Mouse (Mus musculus) embryonic facial prominence, embryonic 14.5 days (tissue): ENCODE results near the gene Hoxd1. TPM values are rescaled to one million over a fixed set of nuclear protein-coding genes. Genes with fewer than 3 reads are reported as not detected.
A peak's percentile ranks its signal among the peaks of the same experiment; 100 is the strongest.

Experiments used
- ATAC-seq: fragments of 200-750 bp; cut with Nextera tagmentation; 2 replicates; pipeline ENCODE4 v1.8.0; 2017; ENCODE audit warnings: low read depth, moderate number of reproducible peaks, moderate TSS enrichment
- DNase-seq: peaks from one replicate; pipeline ENCODE4 v3.0.0-alpha.2; 2015; ENCODE audit warnings: low spot score
- H3K27ac ChIP-seq: fragments of 300-500 bp; sonication (generic); replicated peaks from 2 replicates; pipeline ENCODE4 v1.5.1; 2014; ENCODE audit warnings: low read depth, mild to moderate bottlenecking, low read length, moderate library complexity
- H3K27me3 ChIP-seq: fragments of 300-500 bp; sonication (generic); replicated peaks from 2 replicates; pipeline ENCODE4 v1.6.1; 2014; ENCODE audit warnings: low read length; ENCODE audit not compliant: control insufficient read depth, insufficient read depth
- H3K36me3 ChIP-seq: fragments of 300-500 bp; sonication (generic); 2 replicates; pipeline ENCODE4 v1.6.1; 2014; ENCODE audit warnings: low read length, mixed read lengths; ENCODE audit not compliant: control insufficient read depth, insufficient read depth
- H3K4me1 ChIP-seq: fragments of 300-500 bp; sonication (generic); 2 replicates; pipeline ENCODE4 v1.6.1; 2014; ENCODE audit warnings: antibody characterized with exemption, low read length; ENCODE audit not compliant: control insufficient read depth, insufficient read depth
- H3K4me2 ChIP-seq: fragments of 300-500 bp; sonication (generic); 2 replicates; pipeline ENCODE4 v1.6.1; 2014; ENCODE audit warnings: low read depth, mild to moderate bottlenecking, low read length, moderate library complexity, mixed read lengths
- H3K4me3 ChIP-seq: fragments of 300-500 bp; sonication (generic); 2 replicates; pipeline ENCODE4 v1.5.1; 2014; ENCODE audit warnings: low read depth, mild to moderate bottlenecking, low read length
- H3K9ac ChIP-seq: fragments of 300-500 bp; sonication (generic); 2 replicates; pipeline ENCODE4 v1.6.1; 2014; ENCODE audit warnings: low read depth, mild to moderate bottlenecking, low read length, moderate library complexity, mixed read lengths
- H3K9me3 ChIP-seq: fragments of 300-500 bp; sonication (generic); 2 replicates; pipeline ENCODE4 v1.6.1; 2016; ENCODE audit warnings: low read length; ENCODE audit not compliant: control insufficient read depth
- WGBS: fragments of 180-500 bp; shearing (Covaris S2); extraction: QIAGEN DNeasy Blood & Tissue Kit; methylation state at CpG from one replicate; pipeline ENCODE4 v1.1.7; 2014; 5-methylcytosine and 5-hydroxymethylcytosine counted together
- polyA plus RNA-seq: library from polyadenylated mRNA; unstranded; fragments of >200 nt; fragmentation: Nextera tagmentation; extraction: Ambion mirVana; gene quantifications from 2 replicates; pipeline ENCODE4 v1.2.1, GENCODE M21; 2014

Hoxd1 gene
- polyA plus RNA-seq, 1 experiment from 2014 or later = 3.9 TPM

- Histone ChIP-seq H3K9me3 (no peaks in the 10 kb centered on the region), H3K27ac (no peak overlapping the region), H3K4me1 (peaks cover 1% of the 10 kb centered on the region; the same call in 1 of the 2 replicates), H3K4me2 (no peak overlapping the region), H3K9ac (no peak overlapping the region), H3K27me3 (peaks cover 98% of the 10 kb centered on the region), H3K36me3 (no peaks in the 10 kb centered on the region), H3K4me3 (no peak overlapping the region)
- DNase-seq (no peak), ATAC-seq (no peak)
- 29% methylated on average over 2 of the region's 3 CpGs for WGBS
These were observed 21.4 kb upstream of the Hoxd1 start for GRCm38 (mm10) chr2:74741252-74741978.

DNA sequence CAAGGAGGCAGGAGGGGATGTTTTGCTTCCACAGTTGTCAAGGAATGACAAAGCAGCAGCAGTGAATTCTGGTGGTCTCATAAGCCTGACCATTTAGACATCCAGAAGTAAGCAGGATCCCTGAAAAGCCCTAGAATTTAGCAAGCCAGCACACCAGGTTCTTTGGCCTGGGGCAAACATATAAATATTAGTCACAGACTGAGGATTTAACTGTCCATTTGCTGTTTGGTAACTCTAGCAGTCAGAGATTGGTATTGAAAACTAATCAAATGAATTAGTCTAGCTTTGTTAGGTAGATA, 20.9 kb upstream of the Hoxd1 start:
- H3K4me1 ChIP-seq = peaks cover 5% of the 10 kb centered on the region; the same call in 1 of the 2 replicates
- H3K4me2 ChIP-seq = no peak overlapping the region
- ATAC-seq (no peak), DNase-seq (no peak)
- no peak overlapping the region for H3K9ac ChIP-seq
- H3K36me3 ChIP-seq = no peaks in the 10 kb centered on the region
- no peak overlapping the region for H3K4me3 ChIP-seq
- no peak overlapping the region for H3K27ac ChIP-seq
- peaks cover 98% of the 10 kb centered on the region for H3K27me3 ChIP-seq
- H3K9me3 ChIP-seq = no peaks in the 10 kb centered on the region

- H3K4me2 ChIP-seq = peak overlapping the region; percentile 35; the same call in 1 of the 2 replicates
- no peaks in the 10 kb centered on the region for H3K9me3 ChIP-seq
- peaks cover 12% of the 10 kb centered on the region; the same call in 1 of the 2 replicates for H3K4me1 ChIP-seq
- 5% methylated on average over 6 of the region's 6 CpGs for WGBS
- H3K9ac ChIP-seq = peak overlapping the region; percentile 42; the same call in 1 of the 2 replicates
- DNase-seq (no peak), ATAC-seq (no peak)
- no peak overlapping the region; the same call in 1 of the 2 replicates for H3K27ac ChIP-seq
- H3K36me3 ChIP-seq = no peaks in the 10 kb centered on the region
- peaks cover 98% of the 10 kb centered on the region for H3K27me3 ChIP-seq
- H3K4me3 ChIP-seq = no peak overlapping the region
These were observed 17.1 kb upstream of the Hoxd1 start for GRCm38 (mm10) chr2:74745540-74746297.

DNA sequence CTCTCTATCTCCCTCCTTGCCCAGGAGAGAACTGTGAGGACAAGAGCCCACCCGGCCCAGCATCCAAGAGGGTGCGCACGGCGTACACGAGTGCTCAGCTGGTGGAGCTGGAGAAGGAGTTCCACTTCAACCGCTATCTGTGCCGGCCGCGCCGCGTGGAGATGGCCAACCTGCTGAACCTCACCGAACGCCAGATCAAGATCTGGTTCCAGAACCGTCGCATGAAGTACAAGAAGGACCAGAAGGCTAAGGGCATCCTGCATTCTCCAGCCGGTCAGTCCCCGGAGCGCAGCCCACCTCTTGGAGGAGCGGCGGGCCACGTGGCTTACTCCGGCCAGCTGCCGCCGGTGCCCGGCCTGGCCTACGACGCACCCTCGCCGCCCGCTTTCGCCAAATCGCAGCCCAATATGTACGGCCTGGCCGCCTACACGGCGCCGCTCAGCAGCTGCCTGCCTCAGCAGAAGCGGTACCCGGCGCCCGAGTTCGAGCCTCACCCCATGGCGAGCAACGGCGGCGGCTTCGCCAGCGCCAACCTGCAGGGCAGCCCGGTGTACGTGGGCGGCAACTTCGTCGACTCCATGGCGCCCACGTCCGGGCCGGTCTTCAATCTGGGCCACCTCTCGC, 16.4 kb upstream of the Hoxd1 start:
- Histone ChIP-seq H3K27me3 (peaks cover 100% of the 10 kb centered on the region), H3K4me2 (peak overlapping the region; percentile 35), H3K4me3 (peak overlapping the region; percentile 23), H3K27ac (no peak overlapping the region; the same call in 1 of the 2 replicates), H3K36me3 (no peaks in the 10 kb centered on the region), H3K4me1 (peaks cover 12% of the 10 kb centered on the region; the same call in 1 of the 2 replicates), H3K9ac (peak overlapping the region; percentile 42; the same call in 1 of the 2 replicates), H3K9me3 (no peaks in the 10 kb centered on the region)
- DNase-seq (no peak), ATAC-seq (no peak)
- WGBS = under 1% methylated on average over 28 of the region's 58 CpGs

DNA sequence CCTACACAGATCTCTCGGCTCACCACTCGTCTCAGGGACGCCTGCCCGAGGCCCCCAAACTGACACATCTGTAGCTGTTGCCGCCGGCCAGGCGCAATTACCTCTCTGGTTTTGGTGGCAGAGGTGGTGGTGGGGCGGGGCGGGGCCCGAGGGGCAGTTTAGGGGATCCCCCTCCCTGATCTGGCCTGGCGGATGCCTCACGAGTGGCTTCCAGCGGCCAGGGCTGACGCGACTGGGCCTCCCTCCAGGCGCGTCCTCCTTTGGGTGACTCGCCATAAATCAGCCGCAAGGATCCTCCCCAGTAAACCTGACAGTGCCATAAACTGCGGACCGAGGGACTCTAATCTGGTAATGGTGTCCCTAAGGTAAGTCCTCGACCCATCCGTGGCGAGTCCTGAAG, 15.8 kb upstream of the Hoxd1 start:
- peaks cover 12% of the 10 kb centered on the region; the same call in 1 of the 2 replicates for H3K4me1 ChIP-seq
- peak overlapping the region; percentile 23 for H3K4me3 ChIP-seq
- peak overlapping the region; percentile 35; the same call in 1 of the 2 replicates for H3K4me2 ChIP-seq
- no peaks in the 10 kb centered on the region for H3K9me3 ChIP-seq
- H3K27me3 ChIP-seq = peaks cover 100% of the 10 kb centered on the region
- peak overlapping the region; percentile 42; the same call in 1 of the 2 replicates for H3K9ac ChIP-seq
- DNase-seq (no peak), ATAC-seq (no peak)
- no peaks in the 10 kb centered on the region for H3K36me3 ChIP-seq
- WGBS = 8% methylated on average over 23 of the region's 24 CpGs
- no peak overlapping the region; the same call in 1 of the 2 replicates for H3K27ac ChIP-seq

DNA sequence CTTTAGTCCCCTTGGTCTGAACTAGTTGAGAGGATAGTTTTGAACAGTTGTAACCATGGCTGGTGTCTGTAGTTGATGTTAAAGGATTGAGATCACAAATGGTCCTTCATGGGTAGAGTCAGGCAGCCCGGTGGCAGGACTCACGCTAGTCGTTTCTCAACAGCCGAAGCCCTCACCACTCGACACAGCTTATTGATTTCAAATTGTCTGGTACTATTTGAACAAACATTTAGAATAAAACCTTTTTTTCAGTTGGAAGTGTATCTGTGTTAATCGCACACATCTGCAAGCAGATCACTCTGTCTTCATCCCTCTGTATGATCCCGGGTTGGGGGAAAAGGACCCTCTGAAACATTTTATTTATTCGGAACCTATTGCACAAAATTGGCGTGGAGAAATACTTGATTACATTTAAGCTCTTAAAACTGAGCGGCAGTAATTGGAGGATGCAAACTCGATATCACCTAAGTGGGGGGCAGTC, 15.1 kb upstream of the Hoxd1 start:
- DNase-seq (no peak), ATAC-seq (no peak)
- no peak overlapping the region for H3K4me2 ChIP-seq
- no peaks in the 10 kb centered on the region for H3K36me3 ChIP-seq
- no peak overlapping the region for H3K27ac ChIP-seq
- 11% methylated on average over 11 of the region's 11 CpGs for WGBS
- peaks cover 100% of the 10 kb centered on the region for H3K27me3 ChIP-seq
- H3K4me3 ChIP-seq = 0 out of 2 replicates have a peak overlapping the region, but pooled peaks have one; percentile 3
- no peak overlapping the region for H3K9ac ChIP-seq
- H3K4me1 ChIP-seq = peaks cover 15% of the 10 kb centered on the region; the same call in 1 of the 2 replicates
- H3K9me3 ChIP-seq = no peaks in the 10 kb centered on the region

GRCm38 (mm10) chr2:74748436-74748995, 14.3 kb upstream of the Hoxd1 start:
- Histone ChIP-seq H3K27me3 (peaks cover 100% of the 10 kb centered on the region), H3K36me3 (no peaks in the 10 kb centered on the region), H3K4me1 (peaks cover 22% of the 10 kb centered on the region; the same call in 1 of the 2 replicates), H3K9ac (no peak overlapping the region), H3K4me2 (peak overlapping the region; percentile 15; the same call in 1 of the 2 replicates), H3K4me3 (no peak overlapping the region), H3K27ac (no peak overlapping the region; the same call in 1 of the 2 replicates), H3K9me3 (no peaks in the 10 kb centered on the region)
- 10% methylated on average over 9 of the region's 9 CpGs for WGBS
- DNase-seq (no peak), ATAC-seq (no peak)
